Mouse (Mus musculus) Patski (cell line): ENCODE results near the gene Pcbp2. TPM values are rescaled to one million over a fixed set of nuclear protein-coding genes. Genes with fewer than 3 reads are reported as not detected.

ENCODE experiments used
- ATAC-seq: fragments of 100-300 bp; one replicate; pipeline ENCODE4 v1.8.0; 2021
- CTCF ChIA-PET: fragments of 350-600 bp; sonication (Branson Sonifier 250); formaldehyde crosslinking; loops from one replicate; lab custom pipeline; 2022; ENCODE audit warnings: inconsistent platforms; lab: Charles Lee
- POLR2A ChIA-PET: fragments of 350-600 bp; sonication (Branson Sonifier 250); formaldehyde crosslinking; loops from one replicate; lab custom pipeline; 2022; ENCODE audit warnings: antibody characterized with exemption, inconsistent platforms; lab: Charles Lee
- DNase-seq: peaks from one replicate; pipeline ENCODE4 v3.0.0-alpha.2; 2011; ENCODE audit warnings: low read depth, low spot score
- H3K27me3 ChIP-seq: fragments of 371-371 bp; one replicate; pipeline ENCODE4 v1.5.1; 2021
- CTCF ChIP-seq: fragments of 100-300 bp; IDR thresholded peaks from one replicate; pipeline ENCODE4 v1.5.1; 2021
- in situ Hi-C: fragments of 300-500 bp; cut with MboI; formaldehyde crosslinking; loops from 3 replicates; pipeline ENCODE4 v1.11.1; 2018; ENCODE audit warnings: low pct_unique_long_range_greater_than_20kb, mixed read lengths
- polyA plus RNA-seq: library from polyadenylated mRNA; unstranded; gene quantifications from one replicate; pipeline ENCODE4 v1.2.3, GENCODE M21; 2021

Pcbp2 gene
- polyA plus RNA-seq, 1 experiment from 2014 or later = 801 TPM

DNA sequence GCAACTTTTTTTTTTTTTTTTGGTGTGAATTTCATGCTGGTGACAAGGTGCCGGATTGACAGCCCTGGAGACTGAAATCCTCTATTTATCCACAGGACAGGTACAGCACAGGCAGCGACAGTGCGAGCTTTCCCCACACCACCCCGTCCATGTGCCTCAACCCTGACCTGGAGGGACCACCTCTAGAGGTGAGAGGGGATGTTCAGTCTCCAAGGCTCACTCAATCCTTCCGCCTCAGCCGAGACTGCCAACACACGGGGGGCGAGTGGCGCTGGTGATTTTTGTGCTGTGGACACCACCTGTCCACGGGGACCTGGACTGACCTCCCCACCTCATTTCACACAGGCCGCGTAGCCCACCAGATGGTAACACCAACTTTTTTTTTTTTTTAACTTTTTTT lies 15.5 kb downstream of the Pcbp2 start:
- CTCF ChIA-PET = no interaction called here

DNA sequence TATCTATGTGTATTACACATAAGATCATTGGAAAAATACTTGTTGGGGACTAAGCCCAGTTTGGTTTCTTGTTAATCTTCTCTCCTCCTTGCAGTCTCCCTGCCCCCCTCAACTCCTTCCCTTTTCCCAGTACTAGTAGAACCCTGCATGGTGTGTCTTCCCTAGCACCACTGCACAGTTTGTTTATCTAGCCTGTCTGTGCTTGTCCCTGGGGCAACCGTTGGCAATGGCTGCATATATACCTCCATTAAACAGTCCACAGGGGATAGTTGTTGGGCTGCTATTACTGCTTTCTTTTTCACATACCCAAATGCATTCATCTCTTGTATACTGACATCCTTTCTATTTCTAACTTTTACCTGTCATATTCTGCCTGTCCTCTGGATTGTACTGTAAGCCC lies 17.3 kb downstream of the Pcbp2 start:
- POLR2A ChIA-PET = no interaction called here
- DNase-seq (no peak), ATAC-seq (no peak)
- no peak for TF ChIP-seq CTCF
- in situ Hi-C loops = no loop called here
- CTCF ChIA-PET = no interaction called here
- H3K27me3 ChIP-seq = no peaks in the 10 kb centered on the region

More for the DNA sequence above, 15.5 kb downstream of the Pcbp2 start:
- no peak for TF ChIP-seq CTCF
- in situ Hi-C loops = no loop called here
- no peaks in the 10 kb centered on the region for H3K27me3 ChIP-seq
- ATAC-seq (no peak), DNase-seq (no peak)
- POLR2A ChIA-PET = interaction anchor here (0.6 to 1.6 kb wide), 4 partner anchors 12 to 139 kb away, joined by 3 to 4 read pairs (median 4); no protein-coding TSS in a partner anchor

DNA sequence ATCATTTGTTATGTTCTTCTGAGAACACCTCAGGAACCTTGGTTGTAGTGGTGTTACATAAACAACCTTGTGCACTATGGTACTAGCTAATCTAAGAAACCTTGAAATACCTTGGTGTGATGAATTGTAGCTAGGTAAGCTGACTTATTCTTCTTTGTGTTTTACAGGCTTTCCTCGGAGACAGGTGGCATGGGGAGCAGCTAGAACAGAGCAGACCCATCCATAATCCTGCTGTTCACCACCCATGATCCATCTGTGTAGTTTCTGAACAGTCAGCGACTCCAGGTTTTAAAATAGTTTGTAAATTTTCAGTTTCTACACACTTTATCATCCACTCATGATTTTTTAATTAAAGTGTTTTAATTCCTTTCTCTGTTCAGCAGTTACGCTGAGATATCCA lies 28.0 kb downstream of the Pcbp2 start:
- no peaks in the 10 kb centered on the region for H3K27me3 ChIP-seq
- ChIA-PET POLR2A (interaction anchor here (0.8 kb wide), 1 partner anchor 10 kb away, joined by 3 read pairs; no protein-coding TSS in a partner anchor), CTCF (interaction anchor here (0.8 to 1.9 kb wide), 4 partner anchors 13 to 26 kb away, joined by 3 to 4 read pairs (median 3); partner anchors contain the start of gene Npff)
- no peak for DNase-seq
- in situ Hi-C loops = no loop called here
- no peak for TF ChIP-seq CTCF
- no peak for ATAC-seq

DNA sequence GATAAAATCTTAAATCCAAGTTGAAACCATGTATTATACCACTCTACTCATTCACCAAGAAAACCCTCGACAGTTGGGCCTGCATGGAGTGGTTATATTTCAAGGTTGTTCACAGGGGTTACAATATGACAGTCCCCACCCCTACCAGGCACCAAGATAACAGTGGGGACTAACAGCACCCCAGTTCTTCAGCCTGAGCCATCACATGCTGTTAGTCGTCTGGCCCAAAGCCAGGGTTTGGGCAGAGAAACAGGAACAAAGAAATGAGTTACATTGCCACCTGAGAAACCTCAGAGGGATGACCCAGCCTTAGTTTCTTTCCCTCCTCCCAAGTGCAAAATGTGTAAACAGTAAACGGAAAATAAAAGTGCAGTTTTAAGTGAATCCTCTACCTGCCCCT lies 29.0 kb downstream of the Pcbp2 start:
- no peak for TF ChIP-seq CTCF
- no peaks in the 10 kb centered on the region for H3K27me3 ChIP-seq
- POLR2A ChIA-PET = no interaction called here
- CTCF ChIA-PET = no interaction called here
- DNase-seq (no peak), ATAC-seq (no peak)
- in situ Hi-C loops = no loop called here

DNA sequence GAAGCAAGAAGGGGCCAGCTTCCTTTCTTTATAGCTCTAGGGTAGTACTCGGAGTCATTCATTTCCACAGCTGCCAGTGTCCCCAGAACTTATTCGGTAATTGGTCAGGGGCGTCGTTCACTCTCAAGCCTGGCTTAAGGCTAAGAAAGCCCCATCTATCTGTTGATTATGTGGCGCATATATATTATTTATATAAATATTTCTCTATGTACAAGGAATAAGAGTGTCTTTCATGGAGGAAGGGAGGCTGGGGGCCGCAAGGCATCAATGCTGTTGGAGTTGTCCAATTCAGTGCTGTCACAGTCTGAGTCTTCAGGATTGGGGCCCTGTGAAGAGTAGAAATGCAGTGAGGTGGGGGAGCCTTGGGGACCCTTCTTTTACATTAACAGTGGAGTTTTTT lies 29.5 kb downstream of the Pcbp2 start:
- H3K27me3 ChIP-seq = no peaks in the 10 kb centered on the region
- in situ Hi-C loops = no loop called here
- ATAC-seq (no peak), DNase-seq (no peak)
- CTCF ChIA-PET = interaction anchor here (1.1 kb wide), 1 partner anchor 13 kb away, joined by 3 read pairs; no protein-coding TSS in a partner anchor
- POLR2A ChIA-PET = interaction anchor here (0.7 to 1.2 kb wide), 2 partner anchors 11 to 89 kb away, joined by 3 to 5 read pairs; no protein-coding TSS in a partner anchor
- TF ChIP-seq CTCF = no peak

DNA sequence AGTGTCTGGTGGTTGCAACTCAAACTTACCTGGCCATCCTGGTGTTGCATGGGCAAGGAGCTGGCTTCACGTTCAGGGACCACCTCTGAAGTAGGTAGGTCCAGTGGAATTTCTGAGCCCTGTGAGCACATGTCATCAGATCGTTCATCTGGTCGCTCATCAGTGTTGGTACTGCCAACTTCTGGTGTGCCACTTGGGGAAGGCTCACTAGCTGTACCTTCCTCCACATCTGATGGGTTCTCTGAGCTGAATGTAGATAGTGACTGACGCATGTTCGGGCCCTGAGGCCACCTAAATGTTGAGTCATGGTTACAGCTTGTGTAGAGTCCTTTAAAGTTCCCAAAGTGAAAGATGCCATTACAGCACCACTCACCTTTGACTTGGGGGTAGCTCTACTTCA lies 30.1 kb downstream of the Pcbp2 start:
- no peak for TF ChIP-seq CTCF
- H3K27me3 ChIP-seq = no peaks in the 10 kb centered on the region
- ATAC-seq (no peak), DNase-seq (no peak)
- ChIA-PET CTCF (interaction anchor here (1.1 kb wide), 1 partner anchor 12 kb away, joined by 3 read pairs; no protein-coding TSS in a partner anchor), POLR2A (interaction anchor here (0.7 to 1.2 kb wide), 2 partner anchors 10 to 90 kb away, joined by 3 to 5 read pairs; no protein-coding TSS in a partner anchor)
- in situ Hi-C loops = no loop called here

DNA sequence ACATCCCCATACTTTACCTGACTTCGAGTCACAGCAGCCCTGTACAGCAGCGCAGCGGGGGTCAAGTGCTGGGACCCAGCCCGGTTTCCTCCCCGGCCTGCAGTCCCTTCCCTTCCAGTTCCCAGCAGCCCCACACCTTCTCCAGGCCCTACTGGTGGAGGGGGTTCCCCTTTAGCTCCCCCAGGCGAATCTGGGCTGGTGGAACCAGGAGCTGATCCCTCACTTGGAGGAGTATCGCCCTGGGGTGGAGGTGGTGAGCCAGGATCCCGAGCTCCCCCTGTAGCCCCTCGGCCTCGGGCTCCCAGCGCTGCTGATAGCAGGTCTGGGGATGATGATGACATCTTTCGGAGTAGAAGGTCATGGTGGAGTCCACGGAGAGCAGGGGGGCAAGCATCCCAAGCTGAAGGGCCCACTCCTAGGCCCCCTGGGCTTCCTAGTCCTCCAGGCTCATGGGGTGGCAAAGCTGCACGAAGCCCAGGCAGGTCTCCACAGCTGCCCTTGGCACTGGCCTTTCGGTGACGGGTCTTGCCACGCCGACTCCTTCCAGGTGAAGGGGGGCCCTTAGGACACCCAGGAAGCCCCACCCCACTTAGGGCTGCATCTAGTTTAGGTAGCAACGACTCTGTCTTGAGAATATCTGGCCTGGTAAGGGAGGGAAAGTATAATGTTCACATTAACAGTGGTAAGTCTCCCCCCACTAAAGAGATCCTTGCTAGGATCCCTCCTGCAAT lies 30.9 kb downstream of the Pcbp2 start:
- DNase-seq (no peak), ATAC-seq (no peak)
- TF ChIP-seq CTCF = no peak
- in situ Hi-C loops = no loop called here
- H3K27me3 ChIP-seq = no peaks in the 10 kb centered on the region
- CTCF ChIA-PET = no interaction called here
- POLR2A ChIA-PET = interaction anchor here (1.3 to 1.6 kb wide), 2 partner anchors 9 to 16 kb away, joined by 3 to 8 read pairs; no protein-coding TSS in a partner anchor

DNA sequence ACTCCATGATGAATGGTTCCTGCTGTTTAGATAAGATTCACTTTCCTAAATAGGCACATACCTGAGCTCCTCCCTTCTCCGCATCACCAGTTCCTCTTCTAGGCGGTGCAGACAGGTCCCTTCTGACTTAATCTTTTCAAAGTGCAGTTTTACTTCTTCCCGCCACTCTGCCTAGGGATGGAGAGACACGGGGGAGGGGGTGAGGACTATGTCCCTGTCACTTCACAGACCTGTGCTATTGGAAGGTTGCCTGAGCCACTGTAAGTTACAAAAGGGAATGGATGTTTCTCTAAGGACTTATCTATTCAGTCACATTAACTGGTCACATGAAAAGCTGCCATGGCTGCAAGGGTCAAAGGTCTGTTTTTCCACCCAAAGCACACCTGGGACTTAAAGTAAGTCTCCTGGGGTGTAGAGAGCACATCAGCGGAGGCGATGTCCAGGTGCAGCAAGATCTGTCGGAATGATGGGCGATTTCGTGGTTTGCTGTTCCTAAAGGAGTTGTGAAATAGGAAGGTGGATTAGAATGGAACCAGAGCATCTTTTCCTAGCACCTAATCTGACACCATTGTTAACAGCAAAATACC lies 32.0 kb downstream of the Pcbp2 start:
- DNase-seq (no peak), ATAC-seq (no peak)
- CTCF ChIA-PET = no interaction called here
- TF ChIP-seq CTCF = no peak
- H3K27me3 ChIP-seq = no peaks in the 10 kb centered on the region
- POLR2A ChIA-PET = interaction anchor here (1.3 to 1.6 kb wide), 2 partner anchors 8 to 17 kb away, joined by 3 to 8 read pairs; no protein-coding TSS in a partner anchor
- in situ Hi-C loops = no loop called here

DNA sequence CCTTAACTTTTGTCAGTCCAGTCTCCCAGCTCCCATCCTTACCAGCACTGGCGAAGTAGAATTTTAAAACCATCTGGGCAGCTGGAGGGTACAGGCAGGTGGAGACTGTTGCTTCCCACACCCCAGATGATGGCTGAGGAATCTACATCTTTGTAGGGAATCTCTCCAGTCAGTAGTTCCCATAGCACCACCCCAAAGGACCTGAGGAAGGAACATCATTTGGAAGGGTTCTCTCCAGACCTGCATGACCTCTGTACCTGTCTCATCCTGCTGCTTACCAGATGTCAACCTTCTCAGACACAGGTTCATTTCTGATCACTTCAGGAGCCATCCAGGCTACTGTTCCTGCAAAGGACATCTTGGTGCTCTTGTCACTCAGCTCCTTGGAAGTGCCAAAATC lies 33.1 kb downstream of the Pcbp2 start, which contains the start of gene Gm10337:
Gene Gm10337, plus strand, starts transcription at position 276 of the 400 bp plus-strand sequence.
- DNase-seq (no peak), ATAC-seq (no peak)
- in situ Hi-C loops = no loop called here
- ChIA-PET CTCF (interaction anchor here (1.2 kb wide), 1 partner anchor 22 kb away, joined by 3 read pairs; no protein-coding TSS in a partner anchor), POLR2A (interaction anchor here (0.6 to 1.3 kb wide), 2 partner anchors 9 to 104 kb away, joined by 3 to 6 read pairs; no protein-coding TSS in a partner anchor)
- H3K27me3 ChIP-seq = no peaks in the 10 kb centered on the region
- no peak for TF ChIP-seq CTCF
